Mouse (Mus musculus) heart, postnatal 0 days (tissue): ENCODE data around the gene Stx3.

ENCODE experiments used
- CTCF ChIP-seq: IDR thresholded peaks from 2 replicates; pipeline ENCODE4 v1.5.1; 2016; ENCODE audit warnings: antibody characterized with exemption, control low read depth, low read depth
- EP300 ChIP-seq: IDR thresholded peaks from 2 replicates; pipeline ENCODE4 v1.6.1; 2016; ENCODE audit warnings: antibody characterized with exemption, low read depth

DNA sequence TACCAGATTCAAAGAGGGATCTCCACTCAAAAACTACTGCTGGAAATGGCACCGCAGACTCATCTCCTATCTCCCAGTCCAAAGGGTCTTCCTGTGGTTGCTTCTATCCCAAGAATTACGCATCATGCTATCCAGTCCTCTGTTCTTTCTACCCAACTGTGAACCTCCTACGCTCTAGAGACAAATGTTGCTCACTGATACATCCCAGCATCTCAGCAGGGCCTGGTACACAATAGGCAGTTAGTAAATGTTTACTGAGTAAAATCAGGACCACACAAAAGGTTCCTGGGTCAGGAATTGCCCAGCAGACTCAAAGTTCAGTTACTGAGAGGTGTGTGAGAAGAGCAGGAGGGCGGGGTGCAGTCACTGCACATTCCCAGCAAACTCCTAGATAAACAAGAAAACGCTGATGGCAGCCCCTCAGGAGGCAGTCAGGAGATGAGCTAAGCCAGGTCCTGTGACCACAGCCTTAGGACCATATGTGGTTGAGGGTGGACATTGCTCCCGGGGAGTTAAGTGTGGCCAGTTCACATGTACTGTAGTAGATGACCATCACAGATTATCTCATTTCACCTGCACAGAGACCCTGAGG is 4.4 kb downstream of the Stx3 start:
- TF ChIP-seq CTCF (no peak), EP300 (no peak)
